Comparison of ENCODE assay signal across 7 mouse cellular contexts in genomic region chr9:42948381-42948780, GRCm38 (mm10).
"Had no signal": no experiment of that assay in that cellular context is flagged by ENCODE, and none has a peak within 500 bp of the region (broad histone marks: within the 10 kb centered on the region; RNA-seq: fewer than 3 reads in every experiment).

No protein-coding gene starts in this region.

- DNase-seq: liver, postnatal 0 days; lung, adult 2 months; lung, postnatal 4 days; right cerebral cortex, postnatal 14 days; thymus, adult 2 months; thymus, postnatal 25 days; thymus, postnatal 4 days had no signal
